Mouse (Mus musculus): ENCODE data around the gene Tbx5.
"Not testable (repeated sequence)": the region's sequence is repeated elsewhere in the genome, so short reads cannot be mapped to it uniquely, and the experiment has no call there.

The Tbx5 gene

GRCm38 (mm10) chr5:119842701-119843393 lies 10.4 kb downstream of the Tbx5 start:
- DNase-seq (ENCODE audit: low read depth, low spot score) = no peak

DNA sequence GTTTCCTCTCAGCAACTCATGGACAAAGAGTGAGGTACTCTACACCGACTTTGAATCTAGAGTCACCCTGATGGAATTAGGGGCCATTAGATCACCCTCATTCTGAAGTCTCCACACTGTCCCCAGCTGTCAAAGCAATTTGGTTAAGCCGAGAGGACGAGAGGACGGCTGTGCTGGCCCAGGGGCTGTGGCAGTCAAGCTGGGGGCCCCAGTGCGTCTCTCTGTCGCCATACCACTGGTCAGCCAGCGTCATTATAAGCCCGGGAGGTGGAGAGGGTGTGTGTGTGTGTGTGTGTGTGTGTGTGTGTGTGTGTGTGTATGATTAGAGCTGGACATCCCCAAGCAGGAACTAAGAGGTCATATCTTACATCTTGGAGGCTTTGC lies 10.9 kb downstream of the Tbx5 start:
- no peak for DNase-seq (ENCODE audit: low read depth, low spot score)

DNA sequence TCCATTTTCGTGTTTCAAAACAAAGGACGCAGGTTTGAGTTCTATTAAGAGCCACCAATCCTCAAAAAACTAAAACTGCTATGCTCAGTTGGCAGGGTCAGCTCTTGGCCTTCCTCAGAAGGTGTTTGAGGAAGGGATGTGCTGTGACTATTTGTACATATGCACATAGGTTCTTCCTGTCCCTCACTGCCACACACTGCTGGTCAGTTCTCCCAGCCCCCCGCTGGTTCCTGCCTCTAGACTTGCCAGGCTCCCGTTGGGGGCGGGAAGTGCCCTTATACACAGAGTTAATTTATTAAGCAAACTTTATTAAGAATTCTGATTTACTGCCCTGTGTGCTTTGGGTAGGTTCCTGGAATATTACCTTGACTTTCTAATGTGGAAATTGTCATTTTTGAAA lies 11.9 kb downstream of the Tbx5 start:
- DNase-seq (ENCODE audit: low read depth, low spot score) = no peak

- no peak for DNase-seq (ENCODE audit: low read depth, low spot score)
These were observed 12.5 kb downstream of the Tbx5 start for GRCm38 (mm10) chr5:119844994-119845393.

- DNase-seq (ENCODE audit: low read depth, low spot score) = no peak
These were observed 24.6 kb downstream of the Tbx5 start for GRCm38 (mm10) chr5:119857052-119857451.

DNA sequence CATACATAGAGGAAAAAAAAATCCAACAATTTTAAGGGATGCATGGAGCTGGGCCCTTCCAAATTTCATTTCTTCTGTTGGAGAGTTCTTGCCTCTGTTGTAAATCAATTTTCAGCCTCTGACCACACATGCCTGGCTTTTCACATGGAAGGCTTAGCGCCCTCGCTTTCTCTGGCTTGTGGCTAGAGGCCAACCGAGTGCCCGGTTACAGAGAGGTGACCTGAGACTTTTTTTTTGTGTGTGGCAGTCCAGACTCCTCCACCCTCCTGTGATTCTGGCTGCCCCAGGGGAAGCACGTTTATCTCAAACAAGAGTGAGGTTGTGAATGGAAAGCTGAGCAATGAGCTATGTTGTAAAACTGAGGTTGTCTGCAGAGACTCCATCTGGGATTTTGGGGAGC lies 28.8 kb downstream of the Tbx5 start:
- no peak for DNase-seq (ENCODE audit: low read depth, low spot score)

DNA sequence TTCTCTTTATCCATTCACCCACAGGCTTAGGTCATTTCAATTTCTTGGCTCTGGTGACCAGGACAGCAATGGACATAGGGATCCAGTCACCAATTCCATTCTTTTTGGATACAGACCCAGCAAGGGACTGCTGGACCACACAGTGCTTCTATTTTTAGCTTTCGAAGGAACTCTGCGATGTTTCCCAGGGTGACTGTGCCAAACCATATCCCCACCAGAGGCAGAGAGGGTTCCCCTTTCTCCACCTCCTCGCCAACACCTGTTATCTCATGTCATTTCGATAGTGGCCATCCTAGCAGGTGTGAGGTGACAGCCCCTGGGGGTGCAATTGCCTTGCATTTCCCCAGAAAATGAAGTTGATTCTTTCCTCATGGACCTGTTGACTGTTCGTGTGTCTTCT lies 30.0 kb downstream of the Tbx5 start:
- DNase-seq (ENCODE audit: low read depth, low spot score) = no peak

- no peak for DNase-seq (ENCODE audit: low read depth, low spot score)
These were observed 34.1 kb downstream of the Tbx5 start for GRCm38 (mm10) chr5:119866277-119867235.

DNA sequence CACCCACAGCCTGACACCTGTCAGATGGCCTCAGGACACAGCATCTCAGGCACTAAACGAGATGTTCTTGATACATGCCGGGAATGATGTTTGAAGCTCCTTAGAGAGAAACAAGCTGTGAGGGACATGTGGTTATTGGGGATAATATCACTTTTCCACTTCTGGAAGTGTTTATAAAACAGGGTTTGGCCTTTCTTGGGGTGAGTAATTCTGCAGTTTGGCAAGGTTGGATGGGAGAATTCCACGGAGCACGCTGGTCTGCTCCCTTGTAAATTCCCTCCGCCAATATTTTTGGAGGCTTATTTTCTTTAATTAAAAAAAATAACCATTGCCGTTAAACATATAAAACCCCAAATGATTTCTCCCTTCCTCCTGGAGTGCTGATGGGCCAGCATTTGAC lies 35.5 kb downstream of the Tbx5 start:
- no peak for DNase-seq (ENCODE audit: low read depth, low spot score)

- DNase-seq (ENCODE audit: low read depth, low spot score) = no peak
These were observed 43.0 kb downstream of the Tbx5 start for GRCm38 (mm10) chr5:119875421-119875820.

DNA sequence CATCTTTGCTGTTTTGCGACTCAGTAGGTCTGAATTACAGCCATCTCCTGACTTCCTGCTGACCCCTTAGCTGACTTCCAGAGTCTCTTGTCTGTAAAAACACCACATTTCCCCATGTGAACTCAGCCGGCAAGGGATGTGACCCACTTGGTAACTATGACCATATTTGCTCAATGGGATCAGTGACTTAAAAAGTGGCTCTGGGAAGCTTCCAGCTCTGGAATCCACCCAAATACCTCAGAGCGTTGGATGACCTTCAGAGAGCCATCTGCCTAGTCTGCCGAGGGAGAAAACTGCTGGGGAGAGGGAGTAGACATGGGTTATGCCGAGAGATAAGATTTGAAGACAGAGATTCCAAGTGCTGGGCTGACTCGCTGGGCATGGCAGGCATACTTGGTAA lies 44.7 kb downstream of the Tbx5 start:
- no peak for DNase-seq (ENCODE audit: low read depth, low spot score)

DNA sequence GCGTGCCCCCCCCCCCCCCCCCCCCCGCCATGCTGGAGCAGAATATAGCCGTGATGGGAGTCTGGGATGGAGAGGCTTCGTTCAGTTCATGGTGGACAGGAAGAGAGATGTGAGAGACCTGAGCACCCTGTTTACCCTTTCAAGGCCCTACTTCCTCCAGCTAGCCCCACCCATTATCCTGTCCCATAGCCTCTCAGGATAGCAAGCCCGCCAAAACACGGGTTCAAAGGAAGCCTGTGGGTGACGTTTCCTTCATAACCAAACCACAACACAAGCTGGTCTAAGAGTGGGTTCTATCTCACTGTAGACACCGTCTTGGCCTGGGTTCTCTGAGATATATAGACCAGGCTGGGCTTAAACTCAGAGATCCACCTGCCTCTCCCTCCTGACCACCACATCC lies 53.1 kb downstream of the Tbx5 start:
- DNase-seq (ENCODE audit: low read depth, low spot score) = no peak

DNA sequence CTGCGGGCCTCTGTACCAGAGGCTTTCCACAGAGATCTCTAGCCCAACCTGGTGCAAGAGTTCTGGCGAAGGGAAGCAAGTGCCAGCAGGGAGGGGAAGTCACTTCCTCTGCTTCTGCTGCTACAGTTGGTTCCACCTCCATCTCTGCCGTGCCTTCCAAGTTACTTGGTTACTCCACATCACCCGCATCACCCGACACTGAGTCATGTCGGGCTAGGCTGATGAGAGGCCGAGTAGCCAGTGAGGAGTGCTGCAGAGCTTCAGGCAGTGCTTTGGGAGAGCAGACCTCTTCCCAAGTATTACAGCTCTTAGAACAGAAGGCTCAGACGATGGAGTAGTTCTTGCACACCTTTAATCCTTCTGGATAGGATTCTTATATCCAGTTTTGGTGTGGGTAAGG lies 54.9 kb downstream of the Tbx5 start:
- DNase-seq (ENCODE audit: low read depth, low spot score) = no peak

- DNase-seq (ENCODE audit: low read depth, low spot score) = no peak
These were observed 59.5 kb downstream of the Tbx5 start for GRCm38 (mm10) chr5:119891960-119892359.

- DNase-seq (ENCODE audit: low read depth, low spot score) = no peak
These were observed 60.6 kb downstream of the Tbx5 start for GRCm38 (mm10) chr5:119893060-119893459.

DNA sequence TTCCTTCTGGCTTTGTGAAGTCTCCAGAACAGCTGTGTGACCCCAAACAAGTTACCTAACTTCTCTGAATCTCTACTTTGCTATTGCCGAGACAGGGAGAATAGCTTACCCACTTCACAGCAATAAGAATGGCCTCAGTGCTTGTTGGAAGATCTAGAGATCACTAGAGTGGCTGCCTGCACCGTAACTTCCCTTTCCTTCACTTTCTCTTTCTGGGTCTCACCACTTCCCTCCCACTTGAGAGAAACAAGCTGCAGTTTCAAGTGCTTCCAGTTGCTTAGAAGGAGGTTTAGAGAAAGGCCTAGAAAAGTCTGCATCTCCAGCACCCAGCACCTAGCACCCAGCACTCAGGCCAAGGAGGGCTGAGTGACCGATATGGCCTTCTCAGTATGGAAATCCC lies 64.1 kb downstream of the Tbx5 start:
- DNase-seq (ENCODE audit: low read depth, low spot score) = no peak

DNA sequence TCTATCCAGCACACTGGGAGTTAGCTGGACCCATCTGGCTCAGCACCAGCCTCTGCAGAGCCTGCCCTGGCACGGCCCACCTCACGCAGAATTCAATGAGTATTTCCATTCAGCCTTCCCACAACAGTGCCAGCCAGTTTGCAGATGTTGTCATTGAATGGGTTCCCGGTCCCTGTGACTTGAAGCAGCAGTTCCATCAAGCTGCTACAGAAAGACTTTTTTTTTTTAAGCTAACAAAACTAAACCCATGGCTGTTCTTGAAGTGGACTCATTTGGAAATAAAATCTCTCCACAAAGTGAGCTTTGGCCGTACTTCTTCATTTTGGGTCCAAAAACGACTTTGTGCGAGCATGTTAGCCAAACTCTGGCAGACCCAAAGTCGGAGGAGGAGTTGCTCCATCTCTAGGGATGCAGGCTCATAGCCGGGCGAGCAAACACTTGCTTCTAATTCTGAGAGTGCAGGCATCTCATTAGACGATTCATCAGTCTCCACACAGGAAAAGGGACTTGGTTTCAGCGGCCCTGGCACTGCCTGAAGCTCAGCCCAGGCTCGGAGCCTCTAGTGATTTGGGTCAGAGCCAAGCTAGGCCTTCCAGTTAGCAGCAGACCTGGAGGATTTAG lies 84.2 kb downstream of the Tbx5 start:
- no peak for DNase-seq (ENCODE audit: low read depth, low spot score)

- DNase-seq (ENCODE audit: low read depth, low spot score) = not testable (repeated sequence)
These were observed 85.9 kb downstream of the Tbx5 start for GRCm38 (mm10) chr5:119918381-119918780.

- DNase-seq (ENCODE audit: low read depth, low spot score) = no peak
These were observed 88.5 kb downstream of the Tbx5 start for GRCm38 (mm10) chr5:119920941-119921340.

DNA sequence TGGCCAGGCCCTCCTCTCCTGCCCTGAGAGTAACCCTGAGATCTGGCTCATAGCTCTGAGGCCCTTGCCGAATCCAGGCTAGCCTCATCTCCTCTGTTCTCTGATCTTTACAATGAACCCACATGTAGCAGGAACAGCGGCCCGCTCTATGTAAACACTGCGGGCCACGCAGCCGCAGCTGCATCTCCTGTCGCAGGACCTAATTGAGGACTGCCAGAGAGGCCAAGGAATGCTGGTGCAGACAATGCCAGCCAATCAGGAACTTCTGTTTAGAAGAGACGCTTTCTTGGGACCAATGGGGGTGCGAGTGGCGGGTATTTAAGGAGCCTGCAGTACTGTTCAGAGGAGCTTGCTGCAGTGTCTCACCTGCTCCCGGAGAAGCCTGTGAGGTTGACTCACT lies 89.8 kb downstream of the Tbx5 start:
- no peak for DNase-seq (ENCODE audit: low read depth, low spot score)
